Comparison of ENCODE assay signal across 27 mouse cellular contexts in the genomic region with DNA sequence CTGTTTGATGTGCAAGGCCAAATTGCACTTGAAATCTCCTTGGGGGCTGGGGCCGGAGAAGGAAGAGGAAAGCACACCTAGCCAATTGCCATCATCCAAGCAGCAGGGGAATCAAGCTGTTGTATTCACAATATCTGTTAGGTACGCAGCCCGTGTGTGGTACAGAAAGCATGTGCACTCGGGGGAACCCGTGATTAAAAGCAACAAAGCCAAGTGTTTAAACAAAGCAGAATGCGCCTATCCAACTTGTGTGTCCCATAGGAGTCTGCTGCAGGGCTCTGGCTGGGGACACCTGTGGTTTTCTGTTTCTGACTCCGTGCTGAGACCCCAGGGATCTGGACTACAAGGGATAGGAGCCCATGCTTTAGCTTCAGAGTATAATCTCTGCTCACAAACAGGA.
DNase-seq lines count a peak whose midpoint lies in the region; ATAC-seq and TF ChIP-seq lines count a peak whose summit lies in the region.
"Had no signal": no experiment of that assay in that cellular context is flagged by ENCODE, and none has a peak within 500 bp of the region (broad histone marks: within the 10 kb centered on the region; RNA-seq: fewer than 3 reads in every experiment).

No protein-coding gene starts in this region.

- no peak for TF ChIP-seq CTCF in left cerebral cortex, adult 2 months (IDR thresholded peaks at IDR 0.05)

- DNase-seq in cerebellum, postnatal 10 days: peak; percentile 42 to 46
- no peak for DNase-seq in cerebellum, postnatal 14 days
- no peak for DNase-seq in left cerebral cortex, adult 2 months (ENCODE audit: extremely low spot score in 1 of 2, low spot score in 2 of 2)
- DNase-seq in left cerebral cortex, adult 18-20 months (ENCODE audit: low spot score in 2 of 2): no peak
- DNase-seq in embryonic facial prominence, embryonic 11.5 days (ENCODE audit: low spot score): peak; percentile 37
- DNase-seq in urinary bladder, adult 18-20 months (ENCODE audit: low spot score in 2 of 2): no peak
- DNase-seq in right cerebral cortex, postnatal 10 days (ENCODE audit: low spot score in 2 of 2): no peak
- DNase-seq: adrenal gland, adult 8-10 months; B cell, adult 2 months; gastrocnemius, postnatal 10 days; kidney, adult 18-20 months; kidney, postnatal 25 days; liver; lung, adult 2 months; lung, postnatal 10 days; spleen, adult 18-20 months; thymus, postnatal 14 days had no signal

- no peak overlapping the region for H3K4me3 ChIP-seq in left cerebral cortex, adult 2 months
- H3K4me3 ChIP-seq in embryonic facial prominence, embryonic 11.5 days (ENCODE audit: low read depth, low read length): no peak overlapping the region
- H3K4me3 ChIP-seq: forebrain, embryonic 12.5 days; heart, embryonic 10.5 days; heart, embryonic 15.5 days; kidney, embryonic 15.5 days; midbrain, embryonic 13.5 days; neural tube, embryonic 15.5 days had no signal

- H3K27ac ChIP-seq in left cerebral cortex, adult 2 months: peak overlapping the region; percentile 78; the same call in 1 of the 2 replicates
- no peak overlapping the region for H3K27ac ChIP-seq in embryonic facial prominence, embryonic 11.5 days (replicated peaks; ENCODE audit: low read depth, low read length)
- H3K27ac ChIP-seq: forebrain, embryonic 12.5 days; heart, embryonic 10.5 days; heart, embryonic 15.5 days; kidney, embryonic 15.5 days; liver, embryonic 14.5 days; macrophage; midbrain, embryonic 13.5 days; neural tube, embryonic 15.5 days had no signal

- 28% methylated on average over 7 of the region's 7 CpGs for WGBS in embryonic facial prominence, embryonic 11.5 days

- H3K4me1 ChIP-seq in embryonic facial prominence, embryonic 11.5 days (ENCODE audit: control insufficient read depth, insufficient read depth, low read length): no peaks in the 10 kb centered on the region
- H3K4me1 ChIP-seq: heart, embryonic 10.5 days; heart, embryonic 15.5 days; kidney, embryonic 15.5 days had no signal

- H3K9me3 ChIP-seq in embryonic facial prominence, embryonic 11.5 days (replicated peaks; ENCODE audit: control insufficient read depth, low read length): no peaks in the 10 kb centered on the region
- H3K9me3 ChIP-seq: forebrain, embryonic 12.5 days; heart, embryonic 10.5 days; heart, embryonic 15.5 days; kidney, embryonic 15.5 days; midbrain, embryonic 13.5 days; neural tube, embryonic 15.5 days had no signal

- H3K27me3 ChIP-seq in embryonic facial prominence, embryonic 11.5 days (ENCODE audit: control insufficient read depth, insufficient read depth, low read length): no peaks in the 10 kb centered on the region
- H3K27me3 ChIP-seq: CH12.LX; heart, embryonic 15.5 days; kidney, embryonic 15.5 days; midbrain, embryonic 13.5 days; neural tube, embryonic 15.5 days had no signal

- ATAC-seq in embryonic facial prominence, embryonic 11.5 days (replicated peaks; ENCODE audit: insufficient number of reproducible peaks, low FRiP score, low TSS enrichment, low read depth): no peak
- ATAC-seq: hindbrain, embryonic 16.5 days; midbrain, embryonic 13.5 days had no signal

- no peak overlapping the region; the same call in 1 of the 2 replicates for H3K4me2 ChIP-seq in embryonic facial prominence, embryonic 11.5 days (ENCODE audit: low read depth, low read length)
- H3K4me2 ChIP-seq: forebrain, embryonic 12.5 days; heart, embryonic 15.5 days; kidney, embryonic 15.5 days; midbrain, embryonic 13.5 days; neural tube, embryonic 15.5 days had no signal

- no peak overlapping the region for H3K9ac ChIP-seq in embryonic facial prominence, embryonic 11.5 days (replicated peaks; ENCODE audit: low read length)
- H3K9ac ChIP-seq: forebrain, embryonic 12.5 days; heart, embryonic 15.5 days; kidney, embryonic 15.5 days; liver, embryonic 14.5 days; midbrain, embryonic 13.5 days; neural tube, embryonic 15.5 days had no signal

- no peaks in the 10 kb centered on the region for H3K36me3 ChIP-seq in embryonic facial prominence, embryonic 11.5 days (replicated peaks; ENCODE audit: control insufficient read depth, insufficient read depth, low read depth, low read length)
- H3K36me3 ChIP-seq: forebrain, embryonic 12.5 days; heart, embryonic 10.5 days; heart, embryonic 15.5 days; kidney, embryonic 15.5 days; midbrain, embryonic 13.5 days; neural tube, embryonic 15.5 days had no signal

- intact Hi-C loops in left cerebral cortex, adult 2 months (cut with DNase I): loop anchor here (5.0 kb wide), 2 partner anchors 43 to 77 kb away; no protein-coding TSS in a partner anchor

Comparison
In these comparisons a context has a peak if more than half of its experiments do, and no peak if none do; other contexts are left out.
1. DNase-seq: peak in cerebellum, postnatal 10 days (2 of 2) and embryonic facial prominence, embryonic 11.5 days (single experiment); none in cerebellum, postnatal 14 days (0 of 2), left cerebral cortex, adult 2 months (0 of 2), left cerebral cortex, adult 18-20 months (0 of 2), urinary bladder, adult 18-20 months (0 of 2) and right cerebral cortex, postnatal 10 days (0 of 2).